Mouse (Mus musculus) C2C12 (cell line): ENCODE results near the gene Hp1bp3.

Source experiments
- CEBPB ChIP-seq: IDR thresholded peaks from one replicate; pipeline ENCODE4 v1.6.1; 2011; ENCODE audit warnings: low read depth, mild to moderate bottlenecking, control low read depth, moderate library complexity
- CTCF ChIP-seq: IDR thresholded peaks from one replicate; pipeline ENCODE4 v1.5.1; 2011; ENCODE audit not compliant: control insufficient read depth, insufficient read depth, insufficient read length
- MAX ChIP-seq: IDR thresholded peaks from one replicate; pipeline ENCODE4 v1.6.1; 2011; ENCODE audit warnings: mild to moderate bottlenecking, control low read depth
- USF1 ChIP-seq: IDR thresholded peaks from one replicate; pipeline ENCODE4 v1.6.1; 2011; ENCODE audit warnings: low read depth, mild to moderate bottlenecking, control low read depth, moderate library complexity

GRCm38 (mm10) chr4:138259482-138259881 is 43.4 kb downstream of the Hp1bp3 start:
- TF ChIP-seq CTCF: no peak
- no peak for TF ChIP-seq MAX
- no peak for TF ChIP-seq CEBPB
- no peak for TF ChIP-seq USF1
